ENCODE assay signal across 8 mouse cellular contexts in the genomic region with DNA sequence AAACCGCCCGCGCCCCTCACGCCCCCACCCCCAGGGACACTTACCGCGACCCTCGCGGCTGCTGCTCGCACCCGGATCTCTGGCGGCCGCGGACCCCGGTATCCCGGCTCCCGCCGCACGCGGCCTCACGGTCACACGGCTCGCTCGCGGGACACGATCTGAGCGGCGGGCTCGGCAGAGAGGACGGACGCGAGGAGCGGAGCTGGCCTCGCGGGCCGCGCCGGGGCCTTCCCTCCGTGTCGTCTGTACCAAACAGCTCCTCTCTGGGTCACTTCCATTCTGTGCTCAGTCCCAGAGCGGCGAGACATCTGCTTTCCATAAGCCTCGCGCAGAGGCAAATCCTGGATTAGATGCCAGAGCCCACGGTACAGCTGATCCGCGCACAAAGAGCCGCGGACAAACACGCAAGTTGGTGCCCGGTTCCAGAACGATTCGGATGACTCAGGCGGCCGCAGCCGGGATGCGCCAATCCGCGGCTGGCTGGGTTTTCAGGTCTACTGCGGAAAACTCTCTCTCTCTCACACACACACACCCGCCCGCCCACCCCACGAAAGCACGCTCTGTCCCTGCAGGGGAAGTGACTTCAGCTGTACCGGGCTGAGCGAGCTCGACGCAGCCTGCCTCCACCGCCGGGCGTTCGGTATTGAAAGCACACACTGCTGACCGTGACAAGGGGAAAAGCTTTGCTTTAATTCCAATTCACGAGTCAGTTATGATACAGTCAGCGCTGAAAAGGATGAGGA. TPM values are rescaled to one million over a fixed set of nuclear protein-coding genes. Genes with fewer than 3 reads are reported as not detected.
DNase-seq lines count a peak whose midpoint lies in the region; ATAC-seq and TF ChIP-seq lines count a peak whose summit lies in the region.

No protein-coding gene starts in this region.

- peak; percentile 65 for TF ChIP-seq POLR2A in cortical plate, adult 2 months (IDR thresholded peaks at IDR 0.05; ENCODE audit: extremely low read depth, insufficient read depth, low read length)

- H3K79me2 ChIP-seq in macrophage (ENCODE audit: inconsistent target), result no peaks in the 10 kb centered on the region

- H3K36me3 ChIP-seq in hindbrain, postnatal 0 days (ENCODE audit: insufficient read depth, low read length), result no peaks in the 10 kb centered on the region
- no peaks in the 10 kb centered on the region for H3K36me3 ChIP-seq in macrophage (ENCODE audit: inconsistent target)

- H3K4me1 ChIP-seq in cortical plate, adult 2 months (ENCODE audit: control insufficient read depth, insufficient read depth, low read length), result peaks cover 4% of the 10 kb centered on the region; the same call in 1 of the 2 replicates
- H3K4me1 ChIP-seq in hindbrain, postnatal 0 days (ENCODE audit: insufficient read depth, low read length), result no peaks in the 10 kb centered on the region

- H3K4me3 ChIP-seq in cortical plate, adult 2 months (ENCODE audit: insufficient read depth, low read length), result peak overlapping the region; percentile 96
- H3K4me3 ChIP-seq in hindbrain, postnatal 0 days (ENCODE audit: low read length), result peak overlapping the region; percentile 79
- H3K4me3 ChIP-seq in macrophage (ENCODE audit: inconsistent target), result peak overlapping the region; percentile 40

- H3K9ac ChIP-seq in hindbrain, postnatal 0 days (replicated peaks; ENCODE audit: low read length), result peak overlapping the region; percentile 92

- H3K4me2 ChIP-seq in hindbrain, postnatal 0 days (ENCODE audit: low read depth, low read length), result peak overlapping the region; percentile 95

- peak overlapping the region; percentile 98 for H3K27ac ChIP-seq in cortical plate, adult 2 months (ENCODE audit: insufficient read depth, low read length)
- peak overlapping the region; percentile 90 for H3K27ac ChIP-seq in hindbrain, postnatal 0 days
- H3K27ac ChIP-seq in macrophage, result no peak overlapping the region

- DNase-seq in ZHBTc4 (ENCODE audit: low read depth, low spot score), result peak; percentile 55
- DNase-seq in gastrocnemius, adult 8-10 months (ENCODE audit: low spot score in 2 of 2), result peak; percentile 29 to 30
- DNase-seq in hindbrain, postnatal 0 days (ENCODE audit: low spot score), result peak; percentile 80
- DNase-seq in left cerebral cortex, adult 8-10 months (ENCODE audit: low spot score in 2 of 2), result peak; percentile 67 to 78
- DNase-seq in right cerebral cortex, adult 2 months (ENCODE audit: low spot score in 2 of 2), result peak; percentile 81 to 88
- peak; percentile 45 for DNase-seq in urinary bladder, postnatal 25 days (ENCODE audit: low spot score)

- no peak for TF ChIP-seq CTCF in cortical plate, adult 2 months (IDR thresholded peaks at IDR 0.05; ENCODE audit: extremely low read depth, insufficient read depth, low read length)
- no peak for TF ChIP-seq CTCF in hindbrain, postnatal 0 days (IDR thresholded peaks at IDR 0.05; ENCODE audit: low read depth)

- H3K9me3 ChIP-seq in hindbrain, postnatal 0 days (ENCODE audit: low read length), result no peaks in the 10 kb centered on the region

- WGBS in hindbrain, postnatal 0 days, result under 1% methylated on average over 69 of the region's 74 CpGs
- 2% methylated on average over 68 of the region's 74 CpGs for WGBS in macrophage (ENCODE audit: missing documents)

- no peaks in the 10 kb centered on the region for H3K27me3 ChIP-seq in hindbrain, postnatal 0 days (ENCODE audit: insufficient read depth, low read length)

- peak; percentile 89 for ATAC-seq in hindbrain, postnatal 0 days

RNA-seq across cellular contexts. Expression of gene Trim2, which starts 47.2 kb away (rescaled TPM):
- 87.4 and 101 TPM in 2 replicates for polyA plus RNA-seq in cortical plate, adult 2 months (2012; rRNA removed)
- total RNA-seq in gastrocnemius, adult 8-10 months (2022), result 1 to 10 TPM in 3 of 4 experiments, under 1 TPM in 1; 0.92 to 3.0 (median 1.8) TPM
- 217 and 236 TPM in 2 replicates for total RNA-seq in hindbrain, postnatal 0 days (2014; rRNA removed)
- polyA plus RNA-seq in hindbrain, postnatal 0 days (2015; fragmentation: Nextera tagmentation; extraction: Ambion mirVana), result 116 and 130 TPM in 2 replicates
- 100 to 1,000 TPM; 252 to 273 (median 260) TPM for total RNA-seq in left cerebral cortex, adult 8-10 months (2022)
- 10 to 100 TPM in 7 of 26 experiments, 1 to 10 TPM in 19; 2.2 to 14.2 (median 6.3) TPM for total RNA-seq in macrophage (2018; cell fraction: chromatin; rRNA removed)
- 1 to 10 TPM in 24 of 26 experiments, under 1 TPM in 2; 0.94 to 2.7 (median 1.5) TPM for total RNA-seq in macrophage (2018; cell fraction: cytosol; rRNA removed)
- 10 to 100 TPM in 2 of 26 experiments, 1 to 10 TPM in 24; 1.3 to 12.5 (median 4.0) TPM for total RNA-seq in macrophage (2018; cell fraction: nucleus; rRNA removed)
- 0.52 to 1.5 TPM (median 1.1 TPM) in 3 replicates for polyA plus RNA-seq in macrophage (2018)

Comparison
In these comparisons a context has a peak if more than half of its experiments do, and no peak if none do; other contexts are left out.
1. DNase-seq: peak in every context shown above with its lines; median percentile 84 in right cerebral cortex, adult 2 months; 80 in hindbrain, postnatal 0 days; 72 in left cerebral cortex, adult 8-10 months; 55 in ZHBTc4; 45 in urinary bladder, postnatal 25 days; 30 in gastrocnemius, adult 8-10 months.
2. H3K4me3 ChIP-seq: peak in every context shown above with its lines; median percentile 96 in cortical plate, adult 2 months; 79 in hindbrain, postnatal 0 days; 40 in macrophage.
3. RNA of gene Trim2, which starts 47.2 kb away (total RNA-seq): 252 to 273 TPM in left cerebral cortex, adult 8-10 months and 217 to 236 TPM in hindbrain, postnatal 0 days; 0.92 to 3.0 TPM in gastrocnemius, adult 8-10 months; every median in the first group is over 10 times any median in the second.